Mouse (Mus musculus) heart, postnatal 14 days (tissue): Measurements from ENCODE around the gene Sephs2. TPM values are rescaled to one million over a fixed set of nuclear protein-coding genes. Genes with fewer than 3 reads are reported as not detected.
A peak's percentile ranks its signal among the peaks of the same experiment; 100 is the strongest.

ENCODE experiments used
- DNase-seq, 2 experiments: peaks; one replicate each; pipeline ENCODE4 v3.0.0; 2021 to 2022
- intact Hi-C: fragments of 180-260 bp; cut with DNase I; formaldehyde crosslinking; loops from one replicate; pipeline ENCODE4 v1.15.1; 2025
- long read RNA-seq, 2 experiments: library from polyadenylated mRNA; stranded (forward); transcript quantifications; one replicate each; pipeline ENCODE4 v2.0.0; 2021
- total RNA-seq, 2 experiments: library from RNA; stranded (reverse); gene quantifications; 2 replicates each; pipeline ENCODE4 v1.2.3; 2021

The Sephs2 gene
- total RNA-seq = 10 to 100 TPM; 29.3 to 30.2 TPM
- long read RNA-seq, experiment 1, transcript Sephs2-201 (1 exons, 2,177 nt) = major isoform, 164 of 164 reads
- long read RNA-seq, experiment 1, partial matches to known transcripts = 0 of 164 reads
- long read RNA-seq, experiment 1, other reads (novel, unspliced or antisense) = 0 of 164 reads
- long read RNA-seq, experiment 2, transcript Sephs2-201 (1 exons, 2,177 nt) = major isoform, 179 of 179 reads
- long read RNA-seq, experiment 2, partial matches to known transcripts = 0 of 179 reads
- long read RNA-seq, experiment 2, other reads (novel, unspliced or antisense) = 0 of 179 reads

- intact Hi-C loops = loop anchor here (2.0 kb wide), 1 partner anchor 13 kb away; the partner anchor contains the start of gene Dctpp1
- peak; percentile 93 to 96 for DNase-seq
These were observed at the start of gene Sephs2 for GRCm38 (mm10) chr7:127273925-127274789. TSS of gene Sephs2 (minus strand) at chr7:127274055.

- intact Hi-C loops = no loop called here
- DNase-seq = peak in 1 of 2 experiments; percentile 53
These were observed 48.2 kb upstream of the Sephs2 start for GRCm38 (mm10) chr7:127322085-127322484.

GRCm38 (mm10) chr7:127321106-127321505 is 47.3 kb upstream of the Sephs2 start:
- DNase-seq = no peak
- intact Hi-C loops = no loop called here

GRCm38 (mm10) chr7:127313912-127314311 is 40.1 kb upstream of the Sephs2 start:
- intact Hi-C loops = loop anchor here (5.0 kb wide), 1 partner anchor 168 kb away; no protein-coding TSS in a partner anchor
- no peak for DNase-seq

DNA sequence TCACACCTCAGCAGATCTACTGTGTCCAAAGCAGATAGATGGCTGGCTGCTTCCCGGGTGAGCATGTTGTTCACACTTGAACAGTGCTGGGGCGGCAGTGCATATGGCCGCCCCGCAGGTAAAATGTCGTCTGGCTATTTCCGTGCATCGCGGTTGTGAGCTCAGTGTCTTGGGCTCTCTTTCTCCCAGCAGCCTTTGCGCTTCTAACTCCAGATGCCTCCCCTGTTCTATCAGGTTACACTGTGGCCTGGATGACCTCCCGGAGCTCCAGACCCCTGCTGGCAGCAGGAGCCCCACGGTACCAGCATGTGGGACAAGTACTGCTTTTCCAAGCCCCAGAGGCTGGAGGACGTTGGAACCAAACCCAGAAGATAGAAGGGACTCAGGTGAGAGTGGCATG is 36.1 kb upstream of the Sephs2 start:
- intact Hi-C loops = loop anchor here (5.0 kb wide), 1 partner anchor 172 kb away; no protein-coding TSS in a partner anchor
- DNase-seq = no peak

GRCm38 (mm10) chr7:127308887-127309286 is 35.0 kb upstream of the Sephs2 start:
- peak; percentile 43 to 78 for DNase-seq
- intact Hi-C loops = no loop called here

DNA sequence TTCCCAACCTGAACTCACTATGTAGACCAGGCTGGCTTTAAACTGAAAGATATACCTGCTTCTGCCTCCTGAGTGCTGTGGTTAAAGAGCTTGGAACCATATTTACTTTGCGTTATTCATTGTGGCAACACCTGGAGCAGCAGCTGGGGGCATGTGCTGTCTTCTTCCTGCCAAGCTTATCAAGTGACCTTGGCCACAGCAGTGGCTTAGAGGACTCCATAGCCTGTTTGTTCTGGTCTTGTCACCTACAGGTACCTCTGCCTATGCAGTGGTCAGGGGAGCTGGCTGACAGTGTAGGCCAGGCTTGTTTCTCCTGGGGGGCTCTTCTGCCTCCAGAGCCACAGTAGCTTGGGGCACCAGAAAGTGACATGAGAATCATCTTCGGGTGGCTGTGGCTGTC is 34.6 kb upstream of the Sephs2 start:
- no peak for DNase-seq
- intact Hi-C loops = no loop called here

- intact Hi-C loops = no loop called here
- no peak for DNase-seq
These were observed 23.8 kb upstream of the Sephs2 start for GRCm38 (mm10) chr7:127297586-127298193.

DNA sequence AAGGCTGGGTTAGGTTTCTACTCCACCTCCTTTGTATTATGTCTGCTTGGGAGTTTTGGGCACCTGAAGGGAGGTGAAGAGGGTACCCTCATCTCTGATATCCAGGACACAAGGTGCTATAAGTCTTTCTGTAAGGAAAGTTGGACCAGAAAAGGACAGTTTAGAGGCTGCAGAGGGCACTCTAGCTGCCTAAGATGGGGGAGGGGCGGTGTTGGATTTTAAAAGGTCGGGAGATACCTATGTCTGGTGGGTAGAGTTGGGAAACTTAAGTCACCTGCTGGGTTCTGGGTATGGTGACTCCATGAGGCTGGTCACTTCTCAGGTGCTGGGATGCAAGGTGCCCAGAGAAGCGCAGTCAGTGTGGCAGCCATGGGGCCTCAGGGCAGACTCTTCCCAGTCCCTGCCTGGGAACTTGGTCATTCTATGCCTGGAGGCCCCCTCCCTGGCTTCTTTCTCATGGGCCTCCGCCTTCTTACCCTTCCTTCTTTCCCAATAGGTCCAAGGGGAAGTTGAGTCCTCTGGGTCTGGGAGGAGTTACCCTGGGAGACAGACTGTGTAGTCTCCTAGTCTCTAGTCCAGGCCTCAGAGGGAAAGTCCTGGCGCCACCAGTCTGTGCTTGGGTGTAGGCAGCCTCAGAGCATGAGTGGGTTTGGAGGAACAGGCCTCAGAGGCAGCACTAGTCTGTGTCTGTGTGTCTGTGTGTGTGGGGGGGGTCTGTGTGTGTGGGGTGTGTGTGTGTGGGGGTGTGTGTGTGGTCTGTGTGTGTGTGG is 23.1 kb upstream of the Sephs2 start:
- intact Hi-C loops = no loop called here

GRCm38 (mm10) chr7:127296098-127296497 is 22.2 kb upstream of the Sephs2 start, which contains the start of gene Itgal:
TSS of gene Itgal (plus strand) at chr7:127296260.
- intact Hi-C loops = no loop called here

More for the DNA sequence above, 23.1 kb upstream of the Sephs2 start:
- DNase-seq = no peak

DNA sequence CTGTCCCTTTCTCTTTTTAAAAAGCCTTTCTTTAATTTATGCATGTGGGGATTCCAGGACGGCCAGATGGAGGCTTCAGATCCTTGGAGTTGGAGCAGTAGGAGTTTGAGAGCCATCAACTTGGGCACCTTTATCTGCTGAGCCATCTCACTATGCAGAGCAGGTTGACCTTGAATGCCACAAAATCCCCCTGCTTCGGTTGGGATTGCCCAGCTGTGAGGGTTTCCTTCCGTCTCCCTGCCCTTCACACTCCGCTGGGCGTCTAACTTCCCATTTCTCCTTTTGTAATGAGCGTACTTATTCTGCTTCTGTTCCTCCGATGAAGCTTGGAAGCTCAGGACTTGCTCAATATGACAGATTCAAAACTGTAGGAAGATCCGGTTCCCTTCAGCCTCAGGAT is 16.3 kb upstream of the Sephs2 start:
- no peak for DNase-seq
- intact Hi-C loops = no loop called here

More at GRCm38 (mm10) chr7:127296098-127296497, 22.2 kb upstream of the Sephs2 start, which contains the start of gene Itgal:
- DNase-seq = no peak

DNA sequence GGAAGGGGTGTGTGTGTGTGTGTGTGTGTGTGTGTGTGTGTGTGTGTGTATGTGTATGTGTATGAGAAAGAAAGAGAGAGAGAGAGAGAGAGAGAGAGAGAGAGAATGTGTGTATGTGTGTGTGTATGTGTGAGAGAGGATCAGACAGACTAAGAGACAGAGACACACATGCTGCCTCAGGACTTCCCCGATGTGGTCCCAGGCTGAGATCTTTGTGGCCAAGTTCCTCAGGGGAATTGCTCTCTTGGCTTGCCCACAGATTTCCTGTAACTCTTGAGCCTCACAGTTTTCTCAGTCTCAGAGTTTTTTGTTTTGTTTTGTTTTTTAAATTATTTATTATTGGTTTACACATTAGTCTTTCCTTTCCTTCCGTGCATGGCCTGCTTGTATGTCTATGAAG is 15.5 kb upstream of the Sephs2 start:
- intact Hi-C loops = no loop called here
- DNase-seq = no peak

DNA sequence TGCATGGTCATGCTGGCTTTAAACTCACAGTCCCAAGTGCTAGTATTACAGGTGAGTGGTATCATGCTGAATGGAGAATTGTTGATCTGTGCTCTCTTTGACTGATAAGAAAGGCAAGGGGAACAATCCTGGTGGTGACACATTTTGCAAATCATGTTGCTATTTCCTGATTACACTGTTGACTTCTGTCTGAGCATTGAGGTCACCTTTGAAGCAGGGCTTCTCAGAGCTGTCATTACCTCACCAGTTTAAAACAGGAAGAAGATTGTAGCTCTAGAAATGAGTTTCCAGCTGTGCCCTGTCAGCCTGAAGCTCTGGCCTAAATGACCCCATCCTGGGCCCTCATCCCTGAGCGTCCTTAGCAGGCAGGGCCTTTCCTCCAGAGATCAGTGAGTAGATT is 14.1 kb upstream of the Sephs2 start:
- intact Hi-C loops = no loop called here
- no peak for DNase-seq

- DNase-seq = no peak
- intact Hi-C loops = no loop called here
These were observed 11.3 kb upstream of the Sephs2 start for GRCm38 (mm10) chr7:127285154-127285553.

DNA sequence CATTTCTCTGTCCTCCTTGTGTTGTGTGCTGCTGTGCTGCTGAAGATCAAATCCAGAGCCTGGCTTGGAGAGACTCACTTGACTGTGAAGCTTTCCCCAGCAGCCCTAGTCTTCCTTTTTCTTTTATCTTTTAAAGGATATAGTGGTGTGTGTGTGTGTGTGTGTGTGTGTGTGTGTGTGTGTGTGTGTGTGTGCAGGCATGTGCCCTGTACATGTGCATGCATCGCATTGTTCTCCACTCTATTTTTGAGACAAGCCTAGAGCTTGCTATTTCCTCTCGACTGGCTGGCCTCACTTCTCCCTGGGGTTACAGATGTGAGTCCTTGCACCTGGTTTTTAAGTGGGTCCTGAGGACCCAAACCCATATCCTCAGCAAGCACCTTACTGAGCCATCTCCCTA is 8.3 kb upstream of the Sephs2 start:
- no peak for DNase-seq

GRCm38 (mm10) chr7:127281114-127281513 is 7.3 kb upstream of the Sephs2 start:
- DNase-seq = no peak
- intact Hi-C loops = no loop called here

More for the DNA sequence above, 8.3 kb upstream of the Sephs2 start:
- intact Hi-C loops = no loop called here

GRCm38 (mm10) chr7:127280092-127280491 is 6.2 kb upstream of the Sephs2 start:
- intact Hi-C loops = no loop called here
- DNase-seq = peak; percentile 9 to 36

- intact Hi-C loops = no loop called here
- DNase-seq = peak; percentile 28 to 54
These were observed 4.5 kb upstream of the Sephs2 start for GRCm38 (mm10) chr7:127278311-127278710.

DNA sequence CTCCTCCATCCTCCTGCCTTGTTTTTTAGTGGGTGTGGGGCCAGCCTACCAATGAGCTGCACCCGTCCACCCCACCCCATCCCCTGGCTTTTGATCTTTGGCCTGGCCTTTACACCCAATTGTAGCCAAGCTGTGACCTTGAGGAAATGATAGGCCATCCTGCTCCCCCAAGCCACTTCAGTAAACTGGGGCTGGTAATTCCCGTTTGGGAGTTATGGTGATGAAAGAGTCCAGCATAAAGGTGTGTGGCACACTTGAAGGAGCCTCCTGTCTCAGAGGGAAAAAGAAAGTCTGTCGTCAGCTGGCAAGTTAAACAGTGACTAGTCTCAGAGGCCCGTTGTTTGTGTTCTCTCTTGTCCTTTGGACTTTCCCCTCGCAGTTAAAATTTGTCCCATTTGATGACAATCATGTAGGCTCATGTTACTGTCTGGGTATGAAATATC is 2.7 kb upstream of the Sephs2 start:
- intact Hi-C loops = no loop called here
- DNase-seq = no peak
